Mouse (Mus musculus) midbrain, postnatal 0 days (tissue): ENCODE measurements at regions not wholly inside any gene's neighbourhood (a gene's known extent, or its start where the extent isn't known, plus 50 kb on each side); places are given as distances from the start of the nearest gene placed in this dataset.

Experiments used
- ATAC-seq: fragments of 200-750 bp; cut with Nextera tagmentation; 2 replicates; pipeline ENCODE4 v1.8.0; 2017; ENCODE audit warnings: moderate number of reproducible peaks, mild to moderate bottlenecking, moderate TSS enrichment, moderate library complexity; ENCODE audit not compliant: low FRiP score
- DNase-seq: peaks from one replicate; pipeline ENCODE4 v3.0.0-alpha.2; 2015; ENCODE audit warnings: low spot score
- H3K27ac ChIP-seq: fragments of 300-500 bp; sonication (generic); 2 replicates; pipeline ENCODE4 v1.5.1; 2014; ENCODE audit warnings: low read depth, mild to moderate bottlenecking, low read length, mixed read lengths
- H3K27me3 ChIP-seq: fragments of 300-500 bp; sonication (generic); 2 replicates; pipeline ENCODE4 v1.6.1; 2014; ENCODE audit warnings: low read length, control low read depth, mixed read lengths; ENCODE audit not compliant: insufficient read depth
- H3K36me3 ChIP-seq: fragments of 300-500 bp; sonication (generic); 2 replicates; pipeline ENCODE4 v1.6.1; 2014; ENCODE audit warnings: low read length, control low read depth, mixed read lengths; ENCODE audit not compliant: insufficient read depth
- H3K4me1 ChIP-seq: fragments of 300-500 bp; sonication (generic); 2 replicates; pipeline ENCODE4 v1.6.1; 2014; ENCODE audit warnings: mild to moderate bottlenecking, control low read depth, antibody characterized with exemption, low read length, mixed read lengths; ENCODE audit not compliant: insufficient read depth
- H3K4me2 ChIP-seq: fragments of 300-500 bp; sonication (generic); 2 replicates; pipeline ENCODE4 v1.6.1; 2014; ENCODE audit warnings: low read depth, mild to moderate bottlenecking, low read length, mixed read lengths; ENCODE audit not compliant: poor library complexity, severe bottlenecking
- H3K4me3 ChIP-seq: fragments of 300-500 bp; sonication (generic); 2 replicates; pipeline ENCODE4 v1.5.1; 2014; ENCODE audit warnings: low read depth, mild to moderate bottlenecking, low read length, moderate library complexity
- H3K9ac ChIP-seq: fragments of 300-500 bp; sonication (generic); replicated peaks from 2 replicates; pipeline ENCODE4 v1.6.1; 2014; ENCODE audit warnings: mild to moderate bottlenecking, low read length, moderate library complexity, mixed read lengths; ENCODE audit not compliant: poor library complexity, severe bottlenecking
- H3K9me3 ChIP-seq: fragments of 300-500 bp; sonication (generic); 2 replicates; pipeline ENCODE4 v1.6.1; 2016; ENCODE audit warnings: low read length, control low read depth
- CTCF ChIP-seq: IDR thresholded peaks from 2 replicates; pipeline ENCODE4 v1.5.1; 2016; ENCODE audit warnings: antibody characterized with exemption, mild to moderate bottlenecking
- WGBS: fragments of 180-500 bp; shearing (Covaris S2); extraction: QIAGEN DNeasy Blood & Tissue Kit; methylation state at CpG from one replicate; pipeline ENCODE4 v1.1.7; 2014; 5-methylcytosine and 5-hydroxymethylcytosine counted together

DNA sequence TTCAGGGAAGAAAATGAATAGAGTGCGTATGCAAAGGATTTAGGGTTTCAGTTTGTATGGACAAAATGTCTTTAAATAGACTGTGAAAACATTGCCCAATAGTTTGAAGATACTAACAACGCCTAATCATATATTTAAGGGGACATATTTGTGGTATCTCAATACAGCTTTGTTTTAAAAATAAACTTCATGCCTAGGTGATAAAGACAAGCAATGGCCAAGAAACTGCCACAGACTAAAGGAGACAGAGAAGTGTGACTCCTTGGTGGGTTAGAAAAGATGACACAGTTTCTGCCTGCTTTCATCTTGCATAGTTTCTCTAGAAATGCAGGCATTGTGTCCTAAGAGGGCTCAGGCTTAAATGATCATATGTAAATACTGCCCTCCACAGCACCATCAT is 435.7 kb upstream of the Plxna2 start:
- TF ChIP-seq CTCF, result no peak
- Histone ChIP-seq H3K36me3 (no peaks in the 10 kb centered on the region), H3K4me1 (no peaks in the 10 kb centered on the region), H3K4me3 (no peak overlapping the region), H3K27me3 (no peaks in the 10 kb centered on the region), H3K9ac (no peak overlapping the region), H3K4me2 (no peak overlapping the region), H3K27ac (no peak overlapping the region), H3K9me3 (no peaks in the 10 kb centered on the region)
- WGBS, result 95% methylated on average over 2 of the region's 2 CpGs
- ATAC-seq, result no peak
- no peak for DNase-seq

DNA sequence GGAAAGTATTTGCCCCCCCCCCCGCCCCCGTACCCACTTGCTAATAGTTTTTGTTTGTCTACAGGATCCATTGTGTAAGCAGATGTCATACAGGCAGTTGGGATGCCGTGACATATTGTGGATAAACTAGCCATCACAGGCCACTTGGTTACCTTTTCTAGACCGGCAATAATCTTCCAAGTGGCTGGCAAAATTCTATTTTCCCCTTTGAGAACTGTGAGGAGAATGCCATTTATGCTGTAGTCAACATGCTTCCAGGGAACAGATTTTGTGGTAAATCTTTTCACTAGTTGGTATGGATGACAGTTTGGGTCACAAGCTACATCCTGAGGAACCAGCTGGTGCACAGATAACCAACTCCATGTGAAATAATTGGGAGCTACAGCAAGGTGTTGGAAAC is 456.5 kb upstream of the Plxna2 start:
- Histone ChIP-seq H3K9me3 (no peaks in the 10 kb centered on the region), H3K36me3 (no peaks in the 10 kb centered on the region), H3K27me3 (no peaks in the 10 kb centered on the region), H3K4me1 (no peaks in the 10 kb centered on the region), H3K4me2 (no peak overlapping the region), H3K27ac (no peak overlapping the region), H3K4me3 (no peak overlapping the region), H3K9ac (no peak overlapping the region)
- 63% methylated on average over 4 of the region's 4 CpGs for WGBS
- TF ChIP-seq CTCF, result no peak
- DNase-seq (no peak), ATAC-seq (no peak)

DNA sequence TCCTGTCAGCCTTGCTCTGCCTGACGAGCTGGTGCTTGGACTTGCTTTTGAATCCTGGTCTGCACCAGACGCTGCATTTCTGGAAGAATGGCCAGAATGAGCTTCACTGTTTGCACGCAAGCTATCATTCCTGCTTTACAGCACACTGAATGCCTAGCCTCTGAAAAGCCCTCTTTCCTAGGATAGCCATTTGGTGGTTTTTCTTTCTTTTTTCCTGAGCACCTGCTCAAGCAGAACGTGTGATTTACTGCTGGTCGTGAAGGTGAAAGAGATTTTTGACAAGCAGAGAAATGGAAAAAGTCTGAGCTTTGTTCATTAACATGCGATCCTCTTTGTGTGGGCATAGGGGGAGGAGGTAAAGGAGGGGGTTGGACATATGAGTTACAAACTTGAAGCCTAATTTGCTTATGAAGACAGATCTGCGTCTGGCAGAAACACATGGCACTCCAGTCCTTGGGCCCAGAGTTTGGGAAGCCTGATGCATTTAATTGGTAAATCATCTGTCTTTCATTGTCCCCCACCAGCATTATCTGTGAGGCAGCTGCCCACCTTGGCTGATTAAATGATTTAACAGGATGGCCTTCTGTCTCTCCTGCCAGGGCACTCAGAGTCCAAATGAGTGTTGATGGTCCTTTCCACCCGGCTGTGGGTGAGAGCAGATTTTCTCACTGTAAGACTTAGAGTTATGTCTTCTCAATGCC is 457.1 kb upstream of the Plxna2 start:
- no peaks in the 10 kb centered on the region for H3K4me1 ChIP-seq
- H3K27ac ChIP-seq, result no peak overlapping the region
- no peaks in the 10 kb centered on the region for H3K36me3 ChIP-seq
- H3K4me2 ChIP-seq, result no peak overlapping the region
- no peak for TF ChIP-seq CTCF
- no peaks in the 10 kb centered on the region for H3K9me3 ChIP-seq
- no peak; the same call in 1 of the 2 replicates for ATAC-seq
- H3K27me3 ChIP-seq, result no peaks in the 10 kb centered on the region
- H3K4me3 ChIP-seq, result no peak overlapping the region
- H3K9ac ChIP-seq, result no peak overlapping the region
- whole genome bisulfite sequencing, result 30% methylated on average over 8 of the region's 8 CpGs
- DNase-seq, result peak; percentile 81

DNA sequence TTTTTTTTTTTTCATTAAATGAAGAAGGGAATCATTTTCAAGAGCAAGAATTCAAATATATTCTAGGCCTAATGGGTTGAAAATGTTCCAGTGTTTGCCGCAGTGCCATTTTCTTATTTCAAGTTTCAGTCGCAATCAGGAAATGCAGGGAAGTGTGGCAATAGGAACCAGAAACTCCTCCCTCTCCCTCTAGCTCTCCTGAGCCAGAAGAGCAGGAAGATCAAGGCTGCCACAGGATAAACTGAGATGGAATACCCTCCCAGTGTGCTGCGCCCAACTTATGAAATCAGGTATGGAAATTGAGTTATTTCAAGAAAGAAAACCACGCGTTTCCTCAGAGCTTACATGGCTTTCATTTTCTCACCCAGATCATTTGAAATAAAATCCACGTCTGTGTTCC is 460.8 kb upstream of the Plxna2 start:
- no peaks in the 10 kb centered on the region for H3K4me1 ChIP-seq
- no peak for TF ChIP-seq CTCF
- 93% methylated on average over 6 of the region's 6 CpGs for WGBS
- no peak overlapping the region for H3K27ac ChIP-seq
- DNase-seq, result no peak
- no peaks in the 10 kb centered on the region for H3K27me3 ChIP-seq
- H3K36me3 ChIP-seq, result no peaks in the 10 kb centered on the region
- ATAC-seq, result no peak
- no peak overlapping the region for H3K4me2 ChIP-seq
- no peak overlapping the region for H3K9ac ChIP-seq
- H3K9me3 ChIP-seq, result no peaks in the 10 kb centered on the region
- H3K4me3 ChIP-seq, result no peak overlapping the region

DNA sequence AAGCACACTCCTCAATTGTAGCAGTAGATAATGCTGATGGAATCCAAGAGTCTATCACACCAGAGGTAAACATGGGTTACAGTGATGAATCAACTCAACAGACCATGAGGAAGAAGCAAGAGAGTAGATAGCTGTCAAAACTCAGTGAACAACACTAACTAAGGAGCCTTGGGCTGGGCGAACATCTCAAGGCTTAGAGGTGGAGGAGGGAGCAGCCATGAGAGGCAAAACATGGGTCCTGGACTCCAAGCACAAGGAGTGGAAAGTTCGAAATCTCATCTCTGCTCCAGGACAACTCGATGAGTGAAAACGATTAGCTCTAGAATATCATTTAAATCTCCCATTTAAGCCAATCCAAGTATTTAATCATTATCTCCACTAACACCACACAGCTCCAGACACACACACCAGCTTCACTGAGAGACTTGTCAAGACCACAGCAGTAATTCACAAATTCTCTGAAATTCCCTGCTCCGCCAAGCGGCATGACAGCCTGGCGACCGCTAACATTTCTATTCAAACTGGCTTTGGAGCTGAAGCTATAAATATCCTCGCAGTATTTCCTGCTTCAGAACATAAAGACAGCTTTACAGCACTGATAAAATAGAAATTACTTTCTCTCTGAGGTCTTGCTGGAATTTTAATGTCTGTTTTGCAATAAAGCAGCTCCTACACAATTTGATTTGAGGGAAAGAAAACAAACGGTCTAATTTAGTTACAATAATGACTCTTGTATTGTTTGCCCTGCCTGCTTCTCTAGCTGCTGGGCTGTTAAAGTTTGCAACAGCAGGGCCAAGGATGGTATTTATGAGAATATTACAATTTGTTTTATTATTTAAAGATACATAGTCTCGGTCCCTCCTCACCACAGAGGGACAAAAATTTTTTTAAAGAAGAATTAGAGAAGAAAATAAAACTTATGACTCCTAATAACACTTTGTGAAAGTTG is 469.3 kb upstream of the Plxna2 start:
- Histone ChIP-seq H3K36me3 (no peaks in the 10 kb centered on the region), H3K4me3 (no peak overlapping the region), H3K27me3 (no peaks in the 10 kb centered on the region), H3K4me2 (no peak overlapping the region), H3K27ac (no peak overlapping the region), H3K9me3 (no peaks in the 10 kb centered on the region), H3K4me1 (no peaks in the 10 kb centered on the region), H3K9ac (no peak overlapping the region)
- peak; percentile 37 for DNase-seq
- TF ChIP-seq CTCF, result peak; percentile 33
- 54% methylated on average over 11 of the region's 11 CpGs for WGBS
- no peak for ATAC-seq
